Mouse (Mus musculus) heart, embryonic 12.5 days (tissue): ENCODE data around the gene Sstr4. TPM values are rescaled to one million over a fixed set of nuclear protein-coding genes. Genes with fewer than 3 reads are reported as not detected.

Experiments
- ATAC-seq: fragments of 200-750 bp; cut with Nextera tagmentation; 2 replicates; pipeline ENCODE4 v1.8.0; 2017; ENCODE audit warnings: moderate TSS enrichment, moderate library complexity; ENCODE audit not compliant: insufficient number of reproducible peaks, low FRiP score
- H3K27ac ChIP-seq: fragments of 300-500 bp; sonication (generic); 2 replicates; pipeline ENCODE4 v1.5.1; 2016; ENCODE audit warnings: mild to moderate bottlenecking, moderate library complexity; ENCODE audit not compliant: poor library complexity, severe bottlenecking
- H3K27me3 ChIP-seq: fragments of 300-500 bp; sonication (generic); replicated peaks from 2 replicates; pipeline ENCODE4 v1.6.1; 2016; ENCODE audit warnings: mild to moderate bottlenecking, moderate library complexity
- H3K36me3 ChIP-seq: fragments of 300-500 bp; sonication (generic); 2 replicates; pipeline ENCODE4 v1.6.1; 2016; ENCODE audit warnings: mild to moderate bottlenecking, moderate library complexity
- H3K4me1 ChIP-seq: fragments of 300-500 bp; sonication (generic); replicated peaks from 2 replicates; pipeline ENCODE4 v1.6.1; 2016; ENCODE audit warnings: mild to moderate bottlenecking
- H3K4me2 ChIP-seq: fragments of 300-500 bp; sonication (generic); 2 replicates; pipeline ENCODE4 v1.6.1; 2016; ENCODE audit warnings: mild to moderate bottlenecking, moderate library complexity
- H3K4me3 ChIP-seq: fragments of 300-500 bp; sonication (generic); 2 replicates; pipeline ENCODE4 v1.5.1; 2016; ENCODE audit warnings: mild to moderate bottlenecking
- H3K9ac ChIP-seq: fragments of 300-500 bp; sonication (generic); 2 replicates; pipeline ENCODE4 v1.6.1; 2016; ENCODE audit warnings: mild to moderate bottlenecking, moderate library complexity
- H3K9me3 ChIP-seq: fragments of 300-500 bp; sonication (generic); replicated peaks from 2 replicates; pipeline ENCODE4 v1.6.1; 2016; ENCODE audit warnings: mild to moderate bottlenecking, moderate library complexity
- WGBS: fragments of 180-500 bp; shearing (Covaris S2); methylation state at CpG from one replicate; pipeline ENCODE4 v1.1.7; 2016; 5-methylcytosine and 5-hydroxymethylcytosine counted together
- polyA plus RNA-seq: library from polyadenylated mRNA; unstranded; fragments of >200 nt; fragmentation: Nextera tagmentation; extraction: Ambion mirVana; gene quantifications from 2 replicates; pipeline ENCODE4 v1.2.1, GENCODE M21; 2016

The Sstr4 gene
- polyA plus RNA-seq: 0.93 and 0.95 TPM in 2 replicates

GRCm38 (mm10) chr2:148395131-148396051 is at the start of gene Sstr4:
Gene Sstr4, plus strand, starts transcription at chr2:148395344.
- ATAC-seq: peak; percentile 68
- Histone ChIP-seq H3K9ac (peak within 1 kb of the TSS; percentile 70), H3K36me3 (no peaks in the 10 kb centered on the region), H3K4me2 (peak within 1 kb of the TSS; percentile 99), H3K27me3 (peaks cover 56% of the 10 kb centered on the region), H3K27ac (no peak within 1 kb of the TSS), H3K4me3 (peak within 1 kb of the TSS; percentile 62), H3K4me1 (peaks cover 34% of the 10 kb centered on the region), H3K9me3 (no peaks in the 10 kb centered on the region)
- WGBS: 4% methylated on average over 83 of the region's 83 CpGs

- Histone ChIP-seq H3K27ac (no peak overlapping the region), H3K9me3 (no peaks in the 10 kb centered on the region), H3K36me3 (no peaks in the 10 kb centered on the region), H3K4me1 (no peaks in the 10 kb centered on the region; the same call in 1 of the 2 replicates), H3K4me2 (no peak overlapping the region), H3K9ac (no peak overlapping the region), H3K4me3 (no peak overlapping the region), H3K27me3 (no peaks in the 10 kb centered on the region)
- ATAC-seq: no peak
Measured at GRCm38 (mm10) chr2:148345373-148345772, 49.8 kb upstream of the Sstr4 start.

- whole genome bisulfite sequencing: 90% methylated on average over 1 of the region's 1 CpGs
- Histone ChIP-seq H3K4me3 (no peak overlapping the region), H3K36me3 (no peaks in the 10 kb centered on the region), H3K27ac (no peak overlapping the region), H3K9ac (no peak overlapping the region), H3K4me2 (no peak overlapping the region), H3K27me3 (no peaks in the 10 kb centered on the region), H3K4me1 (peaks cover 3% of the 10 kb centered on the region), H3K9me3 (no peaks in the 10 kb centered on the region)
- no peak for ATAC-seq
Measured at GRCm38 (mm10) chr2:148346976-148347375, 48.2 kb upstream of the Sstr4 start.

GRCm38 (mm10) chr2:148349509-148350307 is 45.4 kb upstream of the Sstr4 start:
- WGBS: 74% methylated on average over 4 of the region's 4 CpGs
- H3K4me2 ChIP-seq: no peak overlapping the region
- H3K27ac ChIP-seq: no peak overlapping the region
- no peak overlapping the region for H3K9ac ChIP-seq
- no peaks in the 10 kb centered on the region for H3K27me3 ChIP-seq
- peaks cover 3% of the 10 kb centered on the region for H3K4me1 ChIP-seq
- H3K4me3 ChIP-seq: no peak overlapping the region
- ATAC-seq: no peak
- no peaks in the 10 kb centered on the region for H3K36me3 ChIP-seq
- no peaks in the 10 kb centered on the region for H3K9me3 ChIP-seq

GRCm38 (mm10) chr2:148350460-148350859 is 44.7 kb upstream of the Sstr4 start:
- Histone ChIP-seq H3K9me3 (no peaks in the 10 kb centered on the region), H3K27me3 (no peaks in the 10 kb centered on the region), H3K36me3 (no peaks in the 10 kb centered on the region), H3K4me2 (no peak overlapping the region), H3K4me3 (no peak overlapping the region), H3K9ac (no peak overlapping the region), H3K4me1 (peaks cover 3% of the 10 kb centered on the region), H3K27ac (no peak overlapping the region)
- no peak for ATAC-seq
- WGBS: 43% methylated on average over 2 of the region's 2 CpGs

GRCm38 (mm10) chr2:148352655-148353054 is 42.5 kb upstream of the Sstr4 start:
- Histone ChIP-seq H3K4me1 (peaks cover 3% of the 10 kb centered on the region), H3K4me3 (no peak overlapping the region), H3K9me3 (no peaks in the 10 kb centered on the region), H3K27ac (no peak overlapping the region), H3K9ac (no peak overlapping the region), H3K4me2 (no peak overlapping the region), H3K27me3 (no peaks in the 10 kb centered on the region), H3K36me3 (no peaks in the 10 kb centered on the region)
- WGBS: 75% methylated on average over 1 of the region's 1 CpGs
- ATAC-seq: no peak

GRCm38 (mm10) chr2:148357145-148357544 is 38.0 kb upstream of the Sstr4 start:
- Histone ChIP-seq H3K4me3 (no peak overlapping the region), H3K9me3 (no peaks in the 10 kb centered on the region), H3K36me3 (no peaks in the 10 kb centered on the region), H3K4me2 (no peak overlapping the region), H3K9ac (no peak overlapping the region), H3K27ac (no peak overlapping the region), H3K27me3 (0 out of 2 replicates have a peak, but pooled peaks cover 5% of the 10 kb centered on the region), H3K4me1 (no peaks in the 10 kb centered on the region)
- ATAC-seq: no peak
- 78% methylated on average over 1 of the region's 1 CpGs for WGBS

GRCm38 (mm10) chr2:148364536-148364935 is 30.6 kb upstream of the Sstr4 start:
- H3K4me3 ChIP-seq: no peak overlapping the region
- H3K4me2 ChIP-seq: no peak overlapping the region
- peaks cover 11% of the 10 kb centered on the region; the same call in 1 of the 2 replicates for H3K27me3 ChIP-seq
- 88% methylated on average over 3 of the region's 3 CpGs for WGBS
- ATAC-seq: no peak
- H3K9me3 ChIP-seq: no peaks in the 10 kb centered on the region
- H3K27ac ChIP-seq: no peak overlapping the region
- H3K4me1 ChIP-seq: no peaks in the 10 kb centered on the region
- H3K36me3 ChIP-seq: no peaks in the 10 kb centered on the region
- no peak overlapping the region for H3K9ac ChIP-seq

- WGBS: 47% methylated on average over 1 of the region's 1 CpGs
- no peak overlapping the region for H3K9ac ChIP-seq
- no peaks in the 10 kb centered on the region for H3K36me3 ChIP-seq
- H3K4me2 ChIP-seq: no peak overlapping the region
- H3K27ac ChIP-seq: no peak overlapping the region
- ATAC-seq: no peak
- H3K27me3 ChIP-seq: peaks cover 11% of the 10 kb centered on the region; the same call in 1 of the 2 replicates
- no peaks in the 10 kb centered on the region for H3K4me1 ChIP-seq
- no peaks in the 10 kb centered on the region for H3K9me3 ChIP-seq
- no peak overlapping the region for H3K4me3 ChIP-seq
Measured at GRCm38 (mm10) chr2:148365227-148365626, 29.9 kb upstream of the Sstr4 start.

GRCm38 (mm10) chr2:148371743-148372630 is 23.2 kb upstream of the Sstr4 start:
- ATAC-seq: peak; percentile 33; the same call in 1 of the 2 replicates
- 34% methylated on average over 4 of the region's 4 CpGs for WGBS
- no peak overlapping the region for H3K9ac ChIP-seq

More at GRCm38 (mm10) chr2:148371743-148372630, 23.2 kb upstream of the Sstr4 start:
- Histone ChIP-seq H3K4me1 (peaks cover 31% of the 10 kb centered on the region), H3K4me2 (no peak overlapping the region), H3K27ac (no peak overlapping the region), H3K36me3 (no peaks in the 10 kb centered on the region), H3K27me3 (peaks cover 19% of the 10 kb centered on the region), H3K9me3 (no peaks in the 10 kb centered on the region), H3K4me3 (no peak overlapping the region)
